Mouse (Mus musculus) adrenal gland, adult 8-10 months (tissue): ENCODE measurements around the gene Gh. TPM values are rescaled to one million over a fixed set of nuclear protein-coding genes. Genes with fewer than 3 reads are reported as not detected.
"Not testable (repeated sequence)": the region's sequence is repeated elsewhere in the genome, so short reads cannot be mapped to it uniquely, and the experiment has no call there.

Source experiments
- DNase-seq: peaks from one replicate; pipeline ENCODE4 v3.0.0; 2022
- total RNA-seq, 4 experiments: library from RNA; stranded (reverse); gene quantifications; 2 replicates each; pipeline ENCODE4 v1.2.4; 2022

Gene Gh
- not detected for total RNA-seq

DNA sequence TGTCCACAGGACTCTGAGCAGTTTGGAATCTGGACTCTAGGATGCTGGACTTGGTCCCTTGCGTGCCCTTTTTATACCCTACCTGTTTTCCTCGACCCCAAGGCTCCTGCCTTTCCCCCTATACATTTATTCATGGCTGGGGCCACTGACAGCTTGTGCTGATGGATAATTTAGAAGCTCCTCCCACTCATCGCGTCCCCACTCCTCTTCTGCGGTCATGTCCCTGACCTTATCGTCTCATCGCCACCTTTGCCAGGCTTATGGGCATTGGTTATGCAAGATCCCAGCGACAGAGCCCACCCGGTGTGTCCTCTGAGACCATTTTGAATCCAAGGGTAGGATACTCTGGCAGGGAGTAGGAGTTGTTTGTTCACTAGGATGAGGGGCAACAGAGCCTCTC, at the start of gene Gh:
TSS of gene Gh (minus strand) at position 101 of the 400 bp plus-strand sequence.
- no peak for DNase-seq

DNA sequence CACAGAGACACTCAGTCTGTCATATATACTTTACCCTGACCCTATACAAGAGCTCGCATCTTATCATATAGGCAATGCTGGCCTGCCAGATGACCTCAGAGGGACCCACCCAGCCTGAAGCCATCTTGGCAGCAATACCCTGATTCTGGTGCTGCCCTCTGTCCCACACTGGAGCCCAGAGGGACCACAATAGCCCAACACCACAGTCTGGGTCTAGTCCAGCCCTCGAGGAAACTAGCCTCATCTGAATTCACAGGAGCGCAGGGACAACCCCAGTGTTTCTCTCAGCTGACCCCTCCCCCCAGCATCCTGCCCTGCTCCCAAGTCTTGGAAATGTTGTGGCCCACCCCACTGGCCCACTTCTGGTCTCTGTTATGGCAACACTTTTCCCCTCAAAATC, 49.6 kb upstream of the Gh start:
- DNase-seq, result no peak

DNA sequence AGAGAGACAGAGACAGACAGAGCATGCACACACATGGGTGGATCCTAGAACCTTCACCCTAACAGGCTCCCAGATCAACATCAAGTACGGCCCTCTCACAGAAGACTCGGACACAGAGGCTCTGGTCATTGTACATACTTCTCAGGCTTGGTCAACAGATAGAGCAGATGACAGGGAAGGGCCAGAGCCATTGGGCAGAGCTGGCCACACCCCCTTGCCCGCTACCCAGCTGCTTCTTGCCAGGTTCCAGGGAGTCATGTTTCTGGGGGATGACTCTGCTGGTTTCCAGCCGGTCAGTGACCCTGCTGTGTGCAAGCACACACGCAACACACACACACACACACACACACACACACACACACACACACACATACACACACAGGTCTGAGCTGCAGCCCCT, 49.2 kb upstream of the Gh start:
- DNase-seq, result no peak

DNA sequence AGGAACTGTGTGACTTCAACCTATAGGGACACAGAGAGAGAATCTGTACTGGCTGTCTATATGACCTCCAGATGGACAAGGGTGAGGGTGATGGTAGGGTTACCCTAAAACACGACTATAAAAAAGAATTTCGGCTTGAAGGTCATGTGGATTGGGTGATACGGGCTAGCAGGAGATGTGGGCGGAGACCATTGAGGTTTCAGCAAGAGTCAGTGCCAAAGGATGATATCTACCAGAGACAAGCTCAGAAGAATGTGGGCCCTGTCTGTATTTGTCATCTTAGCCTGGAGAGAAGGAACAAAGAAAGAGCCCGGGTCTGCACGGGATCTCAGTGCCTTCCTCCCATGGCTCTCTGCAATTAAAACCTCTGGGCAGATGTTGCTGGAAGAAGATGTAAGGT, 48.1 kb upstream of the Gh start:
- DNase-seq, result no peak

DNA sequence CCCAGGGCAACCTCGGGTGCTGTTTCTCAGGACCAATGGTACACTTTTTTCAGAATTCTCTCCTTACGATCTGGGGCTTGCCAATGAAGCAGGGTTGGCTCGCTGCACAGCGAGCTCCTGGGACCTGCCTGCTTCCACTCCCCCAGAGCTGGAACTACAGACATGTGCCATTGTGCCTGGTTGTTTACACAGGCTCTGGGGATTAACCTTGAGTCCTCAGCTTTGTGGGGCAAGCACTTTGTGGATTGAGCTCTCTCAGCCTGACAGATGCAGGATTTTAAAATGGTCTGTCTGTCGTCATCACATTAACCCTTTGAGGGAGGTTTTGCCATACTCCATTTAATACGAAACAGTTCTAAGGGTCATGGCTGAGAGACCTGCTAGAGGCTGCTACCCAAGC, 43.2 kb upstream of the Gh start:
- DNase-seq, result no peak

DNA sequence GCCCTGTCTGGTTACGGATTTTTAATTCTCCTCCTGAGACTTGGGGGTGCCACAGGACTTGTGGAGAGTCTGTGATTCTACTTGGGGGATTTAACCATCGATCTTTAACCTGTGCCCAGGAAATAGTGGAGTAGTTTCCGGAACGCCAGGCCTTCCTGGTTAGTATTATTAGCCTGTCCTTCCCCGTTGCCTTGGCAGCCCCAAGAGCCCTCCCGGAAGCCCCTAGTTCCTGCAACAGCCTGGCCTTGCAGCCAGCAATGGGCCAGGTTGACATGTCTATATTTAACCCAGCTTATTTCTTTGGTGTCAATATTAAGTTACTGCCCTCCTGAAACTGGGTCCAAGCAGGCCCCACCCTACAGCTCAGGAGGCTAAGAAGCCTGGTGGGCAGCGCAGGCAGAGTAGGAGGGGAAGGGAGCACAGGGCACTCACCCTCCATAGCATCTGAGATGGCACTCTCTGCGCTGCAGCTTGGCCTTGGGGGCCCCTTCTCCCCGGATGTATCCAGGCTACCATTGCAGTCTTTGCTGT, 39.4 kb upstream of the Gh start:
- DNase-seq, result peak; percentile 17

DNA sequence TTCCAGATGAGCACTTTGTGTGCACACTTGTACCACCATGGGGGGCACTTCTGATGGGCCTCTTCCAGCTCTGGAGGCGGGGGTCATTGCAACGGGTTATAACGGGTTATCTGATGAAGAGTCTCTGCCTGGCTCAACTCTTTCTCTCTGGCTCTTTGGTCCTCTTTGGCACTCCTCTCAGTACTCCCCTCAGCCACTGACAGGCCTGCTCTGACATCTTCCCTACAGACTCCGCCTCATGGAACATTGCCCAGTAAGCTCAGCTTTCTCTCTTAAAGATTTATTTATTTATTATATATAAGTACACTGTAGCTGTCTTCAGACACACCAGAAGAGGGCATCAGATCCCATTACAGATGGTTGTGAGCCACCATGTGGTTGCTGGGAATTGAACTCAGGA, 37.7 kb upstream of the Gh start:
- not testable (repeated sequence) for DNase-seq

DNA sequence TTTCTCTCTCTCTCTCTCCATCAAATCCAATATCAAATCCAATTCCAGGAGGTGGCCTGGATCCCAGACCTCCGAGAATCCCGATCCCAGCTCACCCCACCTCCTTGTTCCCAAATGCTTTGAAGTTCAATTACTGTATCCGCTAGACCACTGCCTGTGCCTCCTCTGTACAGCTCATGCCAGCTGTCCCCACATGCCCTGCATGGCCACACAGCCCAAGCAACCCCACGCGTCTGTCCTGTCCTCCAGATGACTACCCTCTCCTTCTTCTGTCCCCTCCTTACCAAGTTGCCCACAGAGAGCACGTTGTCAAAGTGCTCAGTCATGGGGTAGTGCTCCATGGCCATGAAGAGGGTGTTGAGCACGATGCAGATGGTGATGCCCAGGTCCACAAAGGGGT, 37.2 kb upstream of the Gh start:
- no peak for DNase-seq

DNA sequence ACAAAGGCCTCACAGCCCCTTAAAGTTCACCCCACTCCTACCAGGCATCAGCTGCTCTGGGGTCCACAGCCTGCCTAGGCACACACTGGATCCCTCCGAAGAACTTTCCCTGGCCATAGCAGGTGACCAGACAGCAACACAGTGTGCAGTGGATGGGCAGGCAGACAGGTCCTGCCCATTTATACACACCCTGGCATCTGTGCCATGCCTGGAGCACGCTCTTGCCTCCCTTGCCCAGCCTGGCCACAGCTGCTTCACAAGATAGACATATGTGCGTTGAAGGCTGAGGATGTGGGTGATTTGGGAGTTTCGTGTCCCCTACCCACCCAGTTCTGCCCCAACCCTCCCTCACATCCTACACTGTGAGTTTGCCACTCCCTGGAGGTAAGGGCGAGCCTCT, 36.4 kb upstream of the Gh start:
- no peak for DNase-seq

- no peak for DNase-seq
These were observed 32.4 kb upstream of the Gh start for GRCm38 (mm10) chr11:106334066-106334465.

DNA sequence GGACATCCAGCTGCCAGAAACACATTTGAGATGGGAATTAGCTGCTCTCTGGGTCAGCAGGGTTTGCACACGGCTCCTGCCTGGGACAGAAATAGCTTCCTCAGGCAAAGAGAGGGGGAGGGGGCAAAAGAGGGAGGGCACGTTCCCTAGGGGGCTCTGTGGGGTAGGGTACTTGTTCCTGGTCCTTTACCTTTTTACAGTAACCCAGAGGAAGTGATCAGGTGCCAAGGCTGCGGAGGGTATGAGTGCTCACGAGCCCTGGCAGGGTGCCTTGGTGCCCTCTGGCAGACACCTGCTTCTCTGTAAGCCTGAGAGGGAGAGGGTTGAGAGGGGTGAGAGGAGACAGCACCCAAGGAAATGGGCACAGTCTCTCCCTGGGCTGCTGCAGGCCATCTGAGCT, 30.8 kb upstream of the Gh start:
- no peak for DNase-seq

- no peak for DNase-seq
These were observed 28.0 kb upstream of the Gh start for GRCm38 (mm10) chr11:106329682-106330081.

- DNase-seq, result no peak
These were observed 27.5 kb upstream of the Gh start for GRCm38 (mm10) chr11:106329128-106329527.

DNA sequence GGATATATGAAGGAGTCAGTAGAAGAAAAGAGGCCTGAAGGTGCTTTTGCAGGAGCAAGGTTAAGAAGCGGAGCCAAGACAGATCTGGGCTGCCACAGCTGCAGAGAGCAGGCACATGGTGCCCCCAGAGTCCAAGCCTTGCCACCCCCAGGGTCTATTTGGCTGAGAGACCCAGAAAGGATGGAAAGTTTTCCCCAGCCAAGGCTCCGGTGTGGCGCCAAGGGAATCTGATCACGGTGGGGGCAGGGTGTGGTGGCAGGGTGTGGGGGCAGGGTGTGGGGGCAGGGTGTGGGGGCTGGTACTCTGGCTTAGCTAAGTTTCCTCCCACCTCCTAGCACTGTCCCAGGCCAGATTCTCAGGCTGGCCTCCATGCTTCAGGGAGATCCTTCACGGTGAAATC, 26.9 kb upstream of the Gh start:
- no peak for DNase-seq

GRCm38 (mm10) chr11:106326475-106326874, 24.8 kb upstream of the Gh start:
- no peak for DNase-seq

DNA sequence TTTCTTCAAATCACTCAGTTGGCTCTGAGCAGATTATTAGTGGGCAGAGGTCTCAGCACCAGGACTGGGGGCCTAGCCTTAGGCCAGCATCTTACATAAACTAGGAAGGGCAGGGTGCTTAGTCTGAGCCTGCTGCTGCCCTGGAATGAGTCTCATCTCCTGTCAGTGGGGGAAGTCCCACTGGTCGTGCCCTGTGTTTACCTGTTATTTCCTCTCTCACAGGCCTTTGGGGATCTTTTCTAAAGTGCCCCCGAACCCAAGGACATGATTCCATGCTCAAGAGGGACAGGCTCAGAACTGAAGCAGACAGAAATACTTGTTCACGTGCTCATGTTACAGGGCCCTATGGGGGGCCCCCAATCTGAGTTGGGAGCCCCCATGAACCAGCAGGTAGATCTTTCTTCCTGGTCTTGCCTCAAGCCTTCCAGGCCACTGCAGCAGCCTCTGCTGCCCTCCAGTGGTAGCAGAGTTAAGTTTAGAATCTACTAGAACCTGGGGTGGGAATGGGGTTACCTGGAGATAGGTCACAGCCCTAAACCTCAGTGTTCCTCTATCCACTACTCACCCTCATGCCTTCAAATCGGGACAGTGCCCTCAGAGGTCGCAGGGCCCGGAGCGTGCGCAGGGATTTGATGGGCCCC, 24.0 kb upstream of the Gh start:
- peak; percentile 23 for DNase-seq

GRCm38 (mm10) chr11:106324858-106325257, 23.2 kb upstream of the Gh start:
- DNase-seq, result no peak

DNA sequence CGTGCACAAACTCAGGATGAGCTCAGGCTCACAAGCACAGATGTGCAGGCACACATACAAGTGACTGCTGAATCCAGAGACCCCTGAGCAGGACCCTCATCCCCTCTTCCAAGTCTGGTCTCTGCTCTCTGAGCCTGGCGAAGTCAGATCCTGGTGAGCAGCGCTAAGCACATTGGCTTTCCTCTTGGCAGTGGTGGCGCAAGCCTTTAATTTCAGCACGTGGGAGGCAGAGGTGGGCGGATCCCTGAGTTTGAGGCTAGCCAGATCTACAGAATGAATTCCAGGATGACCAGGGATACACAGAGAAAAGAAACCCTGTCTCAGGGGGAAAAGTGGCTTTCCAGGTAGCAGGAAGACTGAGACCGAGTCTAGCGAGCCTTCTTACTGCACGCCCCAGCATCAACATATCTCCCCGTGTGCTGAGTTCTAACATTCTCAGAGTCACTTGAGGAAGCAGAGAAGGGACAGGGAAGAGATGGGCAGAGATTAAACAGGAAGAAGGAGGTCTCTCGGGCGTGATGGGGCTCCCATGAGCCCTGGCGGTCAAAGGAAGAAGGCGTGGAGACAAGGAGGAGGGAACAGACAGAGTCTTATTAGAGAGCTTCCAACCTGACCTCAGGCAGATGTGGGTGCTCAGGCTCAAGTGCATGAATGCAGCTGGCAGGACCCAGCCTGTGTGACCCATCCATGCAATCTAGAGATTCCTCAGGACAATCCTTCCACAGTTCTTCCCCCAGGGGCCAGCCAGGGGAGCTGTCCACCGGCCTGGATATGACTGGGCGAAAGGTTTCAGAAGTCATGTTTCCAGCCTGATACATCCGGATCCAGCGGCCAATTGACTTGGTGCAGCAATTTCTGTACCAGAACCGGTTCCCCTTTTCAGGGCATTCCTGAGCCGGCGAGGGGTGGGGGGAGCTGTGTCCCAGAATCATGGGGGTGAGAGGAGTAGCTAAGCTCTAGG, 17.0 kb upstream of the Gh start:
- no peak for DNase-seq

DNA sequence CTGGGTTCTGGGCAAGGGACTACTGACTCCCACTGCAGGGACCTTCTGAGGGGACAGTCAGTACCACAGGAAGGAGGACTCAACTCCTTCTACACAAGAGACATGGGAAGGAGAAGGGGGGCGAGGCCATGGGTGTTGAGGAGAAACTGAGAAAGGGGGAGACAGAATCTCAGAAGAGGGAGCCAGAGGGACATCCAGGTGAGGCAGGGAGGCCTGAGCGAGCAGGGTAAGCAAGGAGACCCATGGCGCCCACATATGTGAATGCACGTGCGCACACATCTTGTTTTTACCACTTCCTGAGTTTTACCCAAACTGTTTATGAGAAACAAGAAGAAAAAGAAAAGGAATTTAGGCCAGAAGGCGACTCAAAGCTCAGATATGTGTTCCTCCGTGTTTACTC, 16.1 kb upstream of the Gh start:
- DNase-seq, result no peak

DNA sequence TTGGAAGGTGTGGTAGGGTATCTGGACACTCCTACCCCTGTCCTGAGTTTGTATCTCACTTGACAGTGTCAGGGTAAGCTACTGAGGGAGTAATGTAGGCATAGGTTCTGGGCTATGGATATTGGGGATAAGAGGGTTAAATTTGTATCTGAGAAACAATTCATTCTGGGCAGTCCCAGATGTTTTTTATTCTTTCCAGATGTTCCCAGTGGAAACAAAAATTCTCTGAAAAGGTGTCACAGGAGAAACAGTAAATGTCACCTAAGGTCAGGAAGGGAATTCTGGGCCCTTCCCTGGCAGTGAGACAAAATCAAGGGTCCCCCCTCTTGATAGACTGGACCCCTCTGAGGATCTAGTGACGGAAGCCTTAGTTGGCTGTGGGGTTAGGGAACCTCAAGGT, 14.8 kb upstream of the Gh start:
- no peak for DNase-seq

DNA sequence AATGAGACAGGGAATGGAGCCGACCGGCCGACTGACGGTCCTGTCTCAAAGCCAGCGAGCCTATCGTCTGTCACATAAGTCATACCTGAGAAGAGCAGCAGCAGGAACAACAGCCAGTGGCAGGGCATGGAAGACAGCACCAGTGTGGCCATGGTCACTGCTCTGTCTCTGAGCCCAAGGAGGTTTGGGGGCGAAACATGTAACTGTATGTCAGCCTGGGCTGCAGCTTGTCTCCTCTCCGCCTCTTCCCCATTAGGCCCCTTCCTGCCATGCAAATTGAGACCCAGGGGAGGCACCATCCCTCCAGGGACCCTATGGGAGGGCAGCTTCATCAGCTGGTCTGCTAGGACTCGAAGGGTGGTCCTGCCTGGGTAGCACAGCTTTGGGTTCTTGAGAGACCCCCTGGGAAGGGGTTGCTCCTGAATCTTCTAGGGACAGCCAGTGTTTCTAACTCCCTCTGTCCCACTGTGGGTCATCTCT, 12.7 kb upstream of the Gh start, which contains the start of gene Cd79b:
TSS of gene Cd79b (minus strand) at position 430 of the 480 bp plus-strand sequence.
- DNase-seq, result no peak

- DNase-seq, result no peak
These were observed 11.9 kb upstream of the Gh start for GRCm38 (mm10) chr11:106313533-106313932.

DNA sequence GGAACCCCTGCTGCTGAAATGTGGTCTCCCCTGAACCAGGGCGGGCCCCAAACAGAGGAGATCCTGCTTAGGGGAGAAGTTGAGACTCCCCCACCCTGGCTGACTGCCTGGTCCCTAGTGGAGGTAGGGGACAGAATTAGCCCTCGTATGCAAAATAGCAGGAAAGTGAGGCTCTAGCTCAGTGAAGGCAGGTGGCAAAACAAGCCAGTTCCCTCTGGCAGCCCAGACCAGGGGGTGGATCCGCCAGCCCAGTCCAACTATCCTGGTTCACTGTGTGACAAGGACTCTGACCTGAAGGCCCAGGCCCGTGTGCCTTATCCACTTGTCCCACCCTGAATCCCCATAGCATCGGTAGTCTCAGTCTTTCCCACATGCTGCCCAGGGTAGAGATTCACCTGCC, 8.5 kb upstream of the Gh start:
- no peak for DNase-seq

DNA sequence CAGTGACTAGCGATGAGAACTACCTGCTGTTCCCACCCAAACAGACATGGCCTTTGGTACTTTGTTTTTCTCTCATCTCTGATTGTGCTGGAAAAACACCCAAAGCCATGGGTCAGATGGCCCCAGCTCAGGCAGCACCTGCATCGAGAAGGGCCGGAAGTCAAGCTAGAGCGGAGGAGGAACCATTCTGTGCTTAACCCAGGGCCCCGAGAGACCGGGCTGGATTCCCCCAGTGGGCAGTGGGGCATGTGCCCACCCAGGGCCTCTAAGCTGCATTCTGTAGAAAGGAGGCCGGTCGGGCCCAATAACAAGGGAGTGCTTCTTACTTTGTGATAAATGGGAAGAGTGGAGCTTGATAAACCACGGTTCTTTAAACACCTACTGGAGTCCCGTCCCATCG, 6.5 kb upstream of the Gh start:
- DNase-seq, result no peak
